Comparison of ENCODE assay signal across 24 mouse cellular contexts in genomic region chr7:137745575-137745974, GRCm38 (mm10).
DNase-seq lines count a peak whose midpoint lies in the region; ATAC-seq and TF ChIP-seq lines count a peak whose summit lies in the region.
"Had no signal": no experiment of that assay in that cellular context is flagged by ENCODE, and none has a peak within 500 bp of the region (broad histone marks: within the 10 kb centered on the region; RNA-seq: fewer than 3 reads in every experiment).

No protein-coding gene starts in this region.

- ATAC-seq in limb, embryonic 14.5 days (ENCODE audit: low FRiP score, low read depth) = peak; percentile 66
- no peak for ATAC-seq in hindbrain, embryonic 12.5 days (ENCODE audit: low FRiP score)
- ATAC-seq: forebrain, embryonic 14.5 days; hindbrain, embryonic 16.5 days; midbrain, embryonic 13.5 days had no signal

- 80% methylated on average over 1 of the region's 1 CpGs for WGBS in limb, embryonic 14.5 days
- WGBS in limb, embryonic 10.5 days = 85% methylated on average over 1 of the region's 1 CpGs
- 72% methylated on average over 1 of the region's 1 CpGs for WGBS in hindbrain, embryonic 12.5 days

- H3K4me2 ChIP-seq in limb, embryonic 14.5 days (replicated peaks; ENCODE audit: low read depth, low read length, severe bottlenecking) = no peak overlapping the region
- H3K4me2 ChIP-seq in hindbrain, embryonic 12.5 days (replicated peaks) = no peak overlapping the region
- H3K4me2 ChIP-seq: heart, embryonic 12.5 days; liver, embryonic 15.5 days; midbrain, embryonic 13.5 days; stomach, embryonic 15.5 days had no signal

- H3K4me1 ChIP-seq in limb, embryonic 14.5 days (ENCODE audit: control insufficient read depth, insufficient read depth, low read length) = peaks cover 3% of the 10 kb centered on the region
- peaks cover 6% of the 10 kb centered on the region; the same call in 1 of the 2 replicates for H3K4me1 ChIP-seq in limb, embryonic 10.5 days
- no peaks in the 10 kb centered on the region; the same call in 1 of the 2 replicates for H3K4me1 ChIP-seq in testis, adult 2 months (ENCODE audit: control insufficient read depth, insufficient read depth, low read length)
- H3K4me1 ChIP-seq in hindbrain, embryonic 12.5 days = peaks cover 4% of the 10 kb centered on the region
- H3K4me1 ChIP-seq: liver, embryonic 15.5 days; midbrain, embryonic 13.5 days; stomach, embryonic 15.5 days had no signal

- no peaks in the 10 kb centered on the region for H3K27me3 ChIP-seq in limb, embryonic 14.5 days (ENCODE audit: control insufficient read depth, insufficient read depth, low read length)
- H3K27me3 ChIP-seq in limb, embryonic 10.5 days (ENCODE audit: low read depth, poor library complexity, severe bottlenecking) = no peaks in the 10 kb centered on the region
- no peaks in the 10 kb centered on the region for H3K27me3 ChIP-seq in testis, adult 2 months (ENCODE audit: control insufficient read depth, insufficient read depth, low read length)
- H3K27me3 ChIP-seq in hindbrain, embryonic 12.5 days = no peaks in the 10 kb centered on the region
- H3K27me3 ChIP-seq: heart, embryonic 12.5 days; liver, embryonic 15.5 days; midbrain, embryonic 13.5 days; stomach, embryonic 15.5 days had no signal

- no peaks in the 10 kb centered on the region for H3K9me3 ChIP-seq in limb, embryonic 14.5 days (ENCODE audit: control insufficient read depth, low read length)
- H3K9me3 ChIP-seq in limb, embryonic 10.5 days (replicated peaks) = no peaks in the 10 kb centered on the region
- H3K9me3 ChIP-seq in hindbrain, embryonic 12.5 days (replicated peaks) = no peaks in the 10 kb centered on the region
- H3K9me3 ChIP-seq: heart, embryonic 12.5 days; liver, embryonic 15.5 days; midbrain, embryonic 13.5 days; stomach, embryonic 15.5 days had no signal

- no peak for TF ChIP-seq CTCF in testis, adult 2 months (IDR thresholded peaks at IDR 0.05; ENCODE audit: control insufficient read depth, insufficient read depth, insufficient replicate concordance, low read depth, low read length)

- TF ChIP-seq POLR2A in limb, embryonic 14.5 days (IDR thresholded peaks at IDR 0.05; ENCODE audit: borderline replicate concordance, extremely low read depth, insufficient read depth, insufficient read length) = no peak
- TF ChIP-seq POLR2A in testis, adult 2 months (IDR thresholded peaks at IDR 0.05; ENCODE audit: control insufficient read depth, low read depth, low read length) = no peak

- peak; percentile 5 to 22 for DNase-seq in adrenal gland, postnatal 36 days
- DNase-seq in adrenal gland, adult 18-20 months (ENCODE audit: low spot score in 2 of 2) = no peak
- DNase-seq in limb, embryonic 14.5 days (ENCODE audit: low spot score) = peak; percentile 28
- no peak for DNase-seq in limb, embryonic 10.5 days (ENCODE audit: low spot score)
- DNase-seq in testis, postnatal 14 days (ENCODE audit: low spot score) = no peak
- DNase-seq: adrenal gland, adult 2 months; cerebellum, adult 8-10 months; cerebellum, postnatal 25 days; gastrocnemius, postnatal 14 days; kidney, adult 18-20 months; kidney, postnatal 4 days; layer of hippocampus, postnatal 36 days; right cerebral cortex, postnatal 25 days; thymus, adult 2 months; thymus, postnatal 4 days had no signal

- no peak overlapping the region for H3K9ac ChIP-seq in limb, embryonic 14.5 days (ENCODE audit: low read depth, low read length, severe bottlenecking)
- no peak overlapping the region for H3K9ac ChIP-seq in hindbrain, embryonic 12.5 days
- H3K9ac ChIP-seq: heart, embryonic 12.5 days; liver, embryonic 15.5 days; midbrain, embryonic 13.5 days; stomach, embryonic 15.5 days had no signal

- H3K4me3 ChIP-seq in limb, embryonic 14.5 days (replicated peaks; ENCODE audit: low read length) = no peak overlapping the region
- no peak overlapping the region for H3K4me3 ChIP-seq in limb, embryonic 10.5 days
- no peak overlapping the region for H3K4me3 ChIP-seq in testis, adult 2 months (ENCODE audit: control insufficient read depth, low read depth, low read length)
- no peak overlapping the region for H3K4me3 ChIP-seq in hindbrain, embryonic 12.5 days
- H3K4me3 ChIP-seq: heart, embryonic 12.5 days; liver, embryonic 15.5 days; midbrain, embryonic 13.5 days; stomach, embryonic 15.5 days had no signal

- no peak overlapping the region for H3K27ac ChIP-seq in limb, embryonic 14.5 days (replicated peaks; ENCODE audit: low read depth, low read length)
- no peak overlapping the region for H3K27ac ChIP-seq in limb, embryonic 10.5 days
- H3K27ac ChIP-seq in testis, adult 2 months (ENCODE audit: control insufficient read depth, insufficient read depth, low read depth, low read length) = peak overlapping the region; percentile 56
- H3K27ac ChIP-seq in hindbrain, embryonic 12.5 days = no peak overlapping the region
- H3K27ac ChIP-seq: liver, embryonic 15.5 days; macrophage; midbrain, embryonic 13.5 days; stomach, embryonic 15.5 days had no signal

- no peaks in the 10 kb centered on the region for H3K36me3 ChIP-seq in limb, embryonic 14.5 days (ENCODE audit: control insufficient read depth, insufficient read depth, low read length)
- H3K36me3 ChIP-seq in limb, embryonic 10.5 days = no peaks in the 10 kb centered on the region
- no peaks in the 10 kb centered on the region for H3K36me3 ChIP-seq in testis, adult 2 months (ENCODE audit: control insufficient read depth, insufficient read depth, low read length)
- no peaks in the 10 kb centered on the region for H3K36me3 ChIP-seq in hindbrain, embryonic 12.5 days
- H3K36me3 ChIP-seq: heart, embryonic 12.5 days; liver, embryonic 15.5 days; midbrain, embryonic 13.5 days; stomach, embryonic 15.5 days had no signal

Comparison
In these comparisons a context has a peak if more than half of its experiments do, and no peak if none do; other contexts are left out.
1. DNase-seq: peak in adrenal gland, postnatal 36 days (2 of 2) and limb, embryonic 14.5 days (single experiment); none in adrenal gland, adult 18-20 months (0 of 2), limb, embryonic 10.5 days (single experiment) and testis, postnatal 14 days (single experiment).